Mouse (Mus musculus) embryonic fibroblast, embryonic 13.5 days (primary cell): ENCODE measurements at regions not wholly inside any gene's neighbourhood (a gene's known extent, or its start where the extent isn't known, plus 50 kb on each side); places are given as distances from the start of the nearest gene placed in this dataset.

Experiments used
- CTCF ChIP-seq: IDR thresholded peaks from 2 replicates; pipeline ENCODE4 v1.5.1; 2011; ENCODE audit warnings: mild to moderate bottlenecking, control low read depth, low read length, moderate library complexity, borderline replicate concordance; ENCODE audit not compliant: insufficient read depth
- POLR2A ChIP-seq: IDR thresholded peaks from 2 replicates; pipeline ENCODE4 v1.6.1; 2011; ENCODE audit warnings: low read depth, mild to moderate bottlenecking, control low read depth, low read length, moderate library complexity

DNA sequence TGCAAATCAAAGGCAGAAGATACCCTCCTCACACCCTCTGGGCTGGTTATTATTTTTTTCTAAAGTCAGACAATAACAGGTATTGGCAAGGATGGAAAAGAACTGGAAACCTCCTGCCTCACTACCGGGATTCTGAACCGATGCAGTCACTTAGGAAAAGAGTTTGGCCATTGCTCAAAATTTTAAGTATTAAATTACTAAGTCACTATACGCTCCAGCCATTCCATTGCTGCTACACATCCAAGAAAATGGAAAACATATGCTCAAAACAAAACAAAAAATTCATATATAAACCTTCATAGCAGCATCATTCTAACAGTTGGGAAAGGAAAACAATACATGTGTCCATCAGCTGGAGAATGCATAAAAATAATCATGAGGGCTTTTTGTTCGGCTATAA is 63.9 kb upstream of the Pias1 start:
- TF ChIP-seq CTCF (no peak), POLR2A (no peak)
